Mouse (Mus musculus) midbrain, embryonic 10.5 days (tissue): ENCODE measurements around the gene Tspear. TPM values are rescaled to one million over a fixed set of nuclear protein-coding genes. Genes with fewer than 3 reads are reported as not detected.

Source experiments
- DNase-seq: peaks from one replicate; pipeline ENCODE4 v3.0.0-alpha.2; 2017; ENCODE audit warnings: low spot score
- H3K27ac ChIP-seq: fragments of 300-500 bp; sonication (generic); replicated peaks from 2 replicates; pipeline ENCODE4 v1.5.1; 2016; ENCODE audit warnings: mild to moderate bottlenecking
- H3K27me3 ChIP-seq: fragments of 300-500 bp; sonication (generic); 2 replicates; pipeline ENCODE4 v1.6.1; 2016; ENCODE audit warnings: low read depth, mild to moderate bottlenecking; ENCODE audit not compliant: poor library complexity, severe bottlenecking
- H3K36me3 ChIP-seq: fragments of 300-500 bp; sonication (generic); 2 replicates; pipeline ENCODE4 v1.6.1; 2016; ENCODE audit warnings: mild to moderate bottlenecking, moderate library complexity
- H3K4me1 ChIP-seq: fragments of 300-500 bp; sonication (generic); 2 replicates; pipeline ENCODE4 v1.6.1; 2016
- H3K4me3 ChIP-seq: fragments of 300-500 bp; sonication (generic); 2 replicates; pipeline ENCODE4 v1.5.1; 2016; ENCODE audit warnings: mild to moderate bottlenecking, moderate library complexity
- H3K9me3 ChIP-seq: fragments of 300-500 bp; sonication (generic); replicated peaks from 2 replicates; pipeline ENCODE4 v1.6.1; 2016; ENCODE audit warnings: mild to moderate bottlenecking
- WGBS: fragments of 180-500 bp; shearing (Covaris S2); methylation state at CpG from one replicate; pipeline ENCODE4 v1.1.7; 2016; 5-methylcytosine and 5-hydroxymethylcytosine counted together
- polyA plus RNA-seq: library from polyadenylated mRNA; unstranded; fragments of >200 nt; fragmentation: Nextera tagmentation; extraction: Ambion mirVana; gene quantifications from 2 replicates; pipeline ENCODE4 v1.2.1, GENCODE M21; 2016

The Tspear gene
- polyA plus RNA-seq, 1 experiment from 2014 or later, result 0.84 TPM

- Histone ChIP-seq H3K27me3 (no peaks in the 10 kb centered on the region), H3K27ac (no peak within 1 kb of the TSS), H3K4me1 (peaks cover 6% of the 10 kb centered on the region; the same call in 1 of the 2 replicates), H3K9me3 (peaks cover 16% of the 10 kb centered on the region), H3K36me3 (no peaks in the 10 kb centered on the region), H3K4me3 (no peak within 1 kb of the TSS)
- no peak for DNase-seq
- WGBS, result 80% methylated on average over 5 of the region's 5 CpGs
These were observed 125.4 kb downstream of the Tspear start, which contains the start of gene Gm9507 for GRCm38 (mm10) chr10:77811743-77812142. Gm9507 (minus strand) TSS chr10:77811843.

- Histone ChIP-seq H3K9me3 (peaks cover 7% of the 10 kb centered on the region), H3K4me1 (peaks cover 6% of the 10 kb centered on the region; the same call in 1 of the 2 replicates), H3K27me3 (no peaks in the 10 kb centered on the region), H3K27ac (0 out of 2 replicates have a peak within 1 kb of the TSS, but pooled peaks have one; percentile 28), H3K36me3 (no peaks in the 10 kb centered on the region), H3K4me3 (no peak within 1 kb of the TSS)
- no peak for DNase-seq
- 57% methylated on average over 4 of the region's 4 CpGs for WGBS
These were observed 128.0 kb downstream of the Tspear start, which contains the start of gene Gm2696 for GRCm38 (mm10) chr10:77814382-77814781. Gm2696 (plus strand) TSS chr10:77814682.

GRCm38 (mm10) chr10:77815514-77815913, 129.1 kb downstream of the Tspear start:
- no peaks in the 10 kb centered on the region for H3K36me3 ChIP-seq
- DNase-seq, result peak; percentile 33

GRCm38 (mm10) chr10:77818523-77818922, 132.2 kb downstream of the Tspear start:
- H3K4me1 ChIP-seq, result peaks cover 9% of the 10 kb centered on the region
- DNase-seq, result no peak
- H3K4me3 ChIP-seq, result no peak overlapping the region
- H3K9me3 ChIP-seq, result peaks cover 4% of the 10 kb centered on the region; the same call in 1 of the 2 replicates
- WGBS, result 94% methylated on average over 4 of the region's 4 CpGs
- no peaks in the 10 kb centered on the region for H3K36me3 ChIP-seq
- no peak overlapping the region for H3K27ac ChIP-seq
- no peaks in the 10 kb centered on the region for H3K27me3 ChIP-seq

More at GRCm38 (mm10) chr10:77815514-77815913, 129.1 kb downstream of the Tspear start:
- H3K4me1 ChIP-seq, result peaks cover 9% of the 10 kb centered on the region
- WGBS, result 36% methylated on average over 5 of the region's 5 CpGs
- no peaks in the 10 kb centered on the region; the same call in 1 of the 2 replicates for H3K9me3 ChIP-seq
- H3K4me3 ChIP-seq, result no peak overlapping the region
- H3K27me3 ChIP-seq, result no peaks in the 10 kb centered on the region
- no peak overlapping the region for H3K27ac ChIP-seq

- H3K27ac ChIP-seq, result no peak overlapping the region
- H3K4me1 ChIP-seq, result peaks cover 6% of the 10 kb centered on the region
- DNase-seq, result no peak
- no peaks in the 10 kb centered on the region for H3K36me3 ChIP-seq
- H3K27me3 ChIP-seq, result no peaks in the 10 kb centered on the region
- peaks cover 10% of the 10 kb centered on the region; the same call in 1 of the 2 replicates for H3K9me3 ChIP-seq
- H3K4me3 ChIP-seq, result no peak overlapping the region
- WGBS, result 25% methylated on average over 4 of the region's 4 CpGs
These were observed 132.8 kb downstream of the Tspear start for GRCm38 (mm10) chr10:77819203-77819602.

GRCm38 (mm10) chr10:77826951-77827350, 140.6 kb downstream of the Tspear start, which contains the start of gene Krtap10-4:
Krtap10-4 (minus strand) TSS chr10:77827095.
- Histone ChIP-seq H3K27ac (no peak within 1 kb of the TSS), H3K36me3 (no peaks in the 10 kb centered on the region), H3K27me3 (no peaks in the 10 kb centered on the region), H3K4me3 (no peak within 1 kb of the TSS), H3K9me3 (peaks cover 10% of the 10 kb centered on the region; the same call in 1 of the 2 replicates), H3K4me1 (no peaks in the 10 kb centered on the region)
- DNase-seq, result no peak
- WGBS, result 73% methylated on average over 6 of the region's 6 CpGs

DNA sequence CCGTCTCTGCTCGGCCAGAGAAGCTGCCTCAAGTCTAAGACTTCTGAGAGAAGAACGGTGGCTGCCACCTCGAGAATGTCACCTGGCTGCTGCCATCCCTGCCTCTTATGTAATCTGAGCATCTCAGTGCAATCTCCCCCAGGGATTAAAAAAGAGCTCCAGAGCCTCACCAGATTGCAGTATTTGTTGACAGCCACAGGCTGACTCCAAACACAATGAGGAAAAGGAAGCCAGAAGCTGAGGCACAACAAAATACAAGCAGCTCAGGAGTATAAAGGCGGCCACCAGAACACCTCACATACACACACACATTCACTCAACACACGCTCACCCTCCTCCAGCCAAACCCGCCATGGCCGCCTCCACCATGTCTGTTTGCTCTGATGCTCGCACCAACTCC, 149.3 kb downstream of the Tspear start, which contains the start of gene Krtap10-10:
Krtap10-10 (plus strand) TSS at position 301 of the 400 bp plus-strand sequence.
- Histone ChIP-seq H3K27me3 (no peaks in the 10 kb centered on the region), H3K4me1 (no peaks in the 10 kb centered on the region), H3K9me3 (no peaks in the 10 kb centered on the region; the same call in 1 of the 2 replicates), H3K4me3 (no peak within 1 kb of the TSS), H3K27ac (no peak within 1 kb of the TSS), H3K36me3 (no peaks in the 10 kb centered on the region)
- no peak for DNase-seq
- 80% methylated on average over 9 of the region's 9 CpGs for WGBS

DNA sequence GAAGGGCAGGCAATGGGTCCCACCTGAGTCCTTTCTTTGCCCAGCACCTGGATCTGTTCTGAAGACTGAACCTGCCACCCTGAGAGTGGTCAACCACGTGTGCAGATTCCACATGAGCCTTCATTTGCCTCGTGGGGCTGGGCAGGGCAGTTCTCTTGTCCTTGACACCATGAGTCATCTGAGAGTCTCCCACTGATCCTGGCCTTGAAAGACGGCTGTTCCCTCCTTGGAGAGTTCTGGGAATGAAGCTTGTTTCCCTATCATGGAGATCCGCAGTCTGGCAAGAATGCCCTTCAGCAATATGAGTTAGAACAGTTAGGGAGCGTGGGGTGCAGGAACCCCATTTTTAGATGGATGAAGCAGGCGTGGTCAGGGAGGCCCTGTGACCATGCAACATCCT, 152.6 kb downstream of the Tspear start:
- H3K27ac ChIP-seq, result no peak overlapping the region
- no peak for DNase-seq
- H3K36me3 ChIP-seq, result no peaks in the 10 kb centered on the region
- peaks cover 9% of the 10 kb centered on the region; the same call in 1 of the 2 replicates for H3K9me3 ChIP-seq
- H3K27me3 ChIP-seq, result no peaks in the 10 kb centered on the region
- 83% methylated on average over 6 of the region's 6 CpGs for WGBS
- no peaks in the 10 kb centered on the region for H3K4me1 ChIP-seq
- H3K4me3 ChIP-seq, result no peak overlapping the region

- Histone ChIP-seq H3K27ac (no peak within 1 kb of the TSS), H3K27me3 (no peaks in the 10 kb centered on the region), H3K36me3 (no peaks in the 10 kb centered on the region), H3K4me3 (no peak within 1 kb of the TSS), H3K4me1 (no peaks in the 10 kb centered on the region), H3K9me3 (peaks cover 22% of the 10 kb centered on the region; the same call in 1 of the 2 replicates)
- no peak for DNase-seq
- WGBS, result 65% methylated on average over 3 of the region's 3 CpGs
These were observed 160.1 kb downstream of the Tspear start, which contains the start of gene Gm36176 for GRCm38 (mm10) chr10:77846503-77846902. Gm36176 (plus strand) TSS chr10:77846803.

DNA sequence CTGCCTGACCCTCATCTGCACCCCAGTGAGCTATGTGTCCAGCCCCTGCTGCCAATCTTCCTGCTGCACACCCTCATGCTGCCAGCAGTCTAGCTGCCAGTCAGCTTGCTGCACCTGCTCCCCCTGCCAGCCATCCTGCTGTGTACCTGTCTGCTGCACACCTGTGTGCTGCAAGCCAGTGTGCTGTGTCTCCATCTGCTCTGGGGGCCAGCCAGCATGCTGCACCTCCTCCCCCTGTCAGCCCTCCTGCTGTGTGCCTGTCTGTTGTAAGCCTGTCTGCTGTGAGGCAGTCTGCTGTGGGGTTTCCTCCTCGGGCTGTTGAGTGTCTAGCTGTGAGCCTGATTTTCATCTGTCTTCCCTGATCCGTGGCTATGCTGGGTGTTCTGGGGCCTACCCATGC, 160.6 kb downstream of the Tspear start:
- H3K4me3 ChIP-seq, result no peak overlapping the region
- peaks cover 22% of the 10 kb centered on the region; the same call in 1 of the 2 replicates for H3K9me3 ChIP-seq
- H3K27me3 ChIP-seq, result no peaks in the 10 kb centered on the region
- DNase-seq, result no peak
- 16% methylated on average over 2 of the region's 2 CpGs for WGBS
- H3K36me3 ChIP-seq, result no peaks in the 10 kb centered on the region
- no peak overlapping the region for H3K27ac ChIP-seq
- H3K4me1 ChIP-seq, result no peaks in the 10 kb centered on the region

DNA sequence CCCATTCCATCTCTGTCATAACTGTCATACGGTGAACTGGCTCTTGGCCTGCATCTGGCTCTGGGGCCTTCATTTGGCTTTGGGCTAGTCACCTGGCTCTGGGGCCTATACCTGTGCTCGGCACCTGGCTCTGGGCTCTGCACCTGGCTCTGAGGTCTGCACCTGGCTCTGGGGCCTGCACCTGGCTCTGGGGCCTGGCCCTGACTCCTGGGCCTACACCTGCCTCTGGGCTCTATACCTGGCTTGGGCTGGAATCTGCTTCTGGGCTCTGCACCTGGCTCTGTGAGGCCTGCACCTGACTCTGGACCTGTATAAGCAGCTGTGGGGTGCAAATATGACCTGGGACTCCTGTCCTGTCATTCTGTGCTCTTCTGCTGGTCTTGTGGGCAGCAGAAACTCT, 161.2 kb downstream of the Tspear start:
- Histone ChIP-seq H3K27me3 (no peaks in the 10 kb centered on the region), H3K9me3 (peaks cover 22% of the 10 kb centered on the region; the same call in 1 of the 2 replicates), H3K36me3 (no peaks in the 10 kb centered on the region), H3K27ac (no peak overlapping the region), H3K4me3 (no peak overlapping the region), H3K4me1 (no peaks in the 10 kb centered on the region)
- WGBS, result 67% methylated on average over 2 of the region's 2 CpGs
- no peak for DNase-seq

- DNase-seq, result no peak
- Histone ChIP-seq H3K4me3 (no peak within 1 kb of the TSS), H3K36me3 (no peaks in the 10 kb centered on the region), H3K27ac (peak within 1 kb of the TSS; percentile 55), H3K9me3 (peaks cover 6% of the 10 kb centered on the region; the same call in 1 of the 2 replicates), H3K4me1 (0 out of 2 replicates have a peak, but pooled peaks cover 2% of the 10 kb centered on the region), H3K27me3 (no peaks in the 10 kb centered on the region)
- 78% methylated on average over 9 of the region's 9 CpGs for whole genome bisulfite sequencing
These were observed 166.2 kb downstream of the Tspear start, which contains the start of gene Gm10318 for GRCm38 (mm10) chr10:77852559-77852958. Gm10318 (plus strand) TSS chr10:77852859.

DNA sequence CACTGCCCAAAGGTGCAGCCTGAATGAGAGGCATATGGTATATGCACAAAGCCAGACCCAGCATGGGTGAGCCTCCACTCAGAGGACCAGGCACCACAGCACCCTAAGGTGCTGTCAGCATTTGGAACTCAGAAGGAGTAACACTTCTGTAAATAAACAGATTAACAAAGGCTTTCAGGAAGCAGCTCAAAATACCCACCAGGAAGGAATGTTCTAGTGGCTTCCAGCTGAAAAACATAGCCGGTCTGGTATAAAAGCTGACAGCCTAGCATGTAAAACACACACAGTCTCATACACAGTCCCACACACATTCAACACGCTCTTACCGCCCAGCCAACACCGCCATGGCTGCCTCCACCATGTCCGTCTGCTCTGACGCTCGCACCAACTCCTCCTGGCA, 175.3 kb downstream of the Tspear start, which contains the start of gene Gm3285:
Gm3285 (plus strand) TSS at position 301 of the 400 bp plus-strand sequence.
- WGBS, result 54% methylated on average over 7 of the region's 7 CpGs
- Histone ChIP-seq H3K27me3 (no peaks in the 10 kb centered on the region), H3K9me3 (no peaks in the 10 kb centered on the region), H3K36me3 (no peaks in the 10 kb centered on the region), H3K27ac (no peak within 1 kb of the TSS), H3K4me1 (peaks cover 21% of the 10 kb centered on the region), H3K4me3 (no peak within 1 kb of the TSS)
- no peak for DNase-seq
